ENCODE assay signal across 1 mouse cellular context in genomic region chr11:103133456-103134185, GRCm38 (mm10).
TF ChIP-seq lines count a peak whose summit lies in the region.

No protein-coding gene starts in this region.

TF ChIP-seq in CH12.LX, 34 proteins besides CTCF, POLR2A, EP300 and RAD21 (continued from another document):
- TF ChIP-seq MEF2A (IDR thresholded peaks at IDR 0.05; ENCODE audit: borderline replicate concordance, low read depth, low read length): no peak
- TF ChIP-seq PAX5 (IDR thresholded peaks at IDR 0.05; ENCODE audit: low read length): no peak
- TF ChIP-seq SIN3A (IDR thresholded peaks at IDR 0.05; ENCODE audit: low read length): peak; percentile 4; the same call in 1 of the 2 replicates
- peak; percentile 48; the same call in 1 of the 2 replicates for TF ChIP-seq NRF1 (IDR thresholded peaks at IDR 0.05; ENCODE audit: low read depth, low read length)
- 0 out of 2 replicates have a peak, but pooled peaks have one; percentile 47 for TF ChIP-seq NELFE (IDR thresholded peaks at IDR 0.05; ENCODE audit: low read depth, low read length)
- TF ChIP-seq BHLHE40 (IDR thresholded peaks at IDR 0.05; ENCODE audit: low read depth, low read length): no peak
- no peak for TF ChIP-seq ZC3H11A (IDR thresholded peaks at IDR 0.05; ENCODE audit: low read depth, low read length)
